Comparison of ENCODE assay signal across 31 mouse cellular contexts in the genomic region with DNA sequence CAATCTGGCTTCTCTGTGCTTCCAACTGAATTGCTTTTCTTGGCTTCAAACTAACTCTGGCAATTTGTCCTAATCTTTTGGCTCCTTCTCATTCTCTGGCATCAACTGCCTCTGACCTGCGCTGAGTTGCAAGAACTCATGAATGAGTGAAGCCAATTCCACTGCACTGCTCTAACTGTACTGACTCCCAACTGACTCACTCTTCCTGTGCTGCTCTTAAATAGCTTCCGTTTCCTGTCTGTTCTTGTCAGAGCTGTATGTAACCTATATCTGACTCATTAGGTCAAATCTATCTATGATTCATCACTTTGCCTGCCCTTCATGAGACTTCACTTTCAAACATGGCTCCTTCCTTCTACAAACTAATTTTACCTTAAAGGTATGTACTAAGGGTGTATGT. TPM values are rescaled to one million over a fixed set of nuclear protein-coding genes. Genes with fewer than 3 reads are reported as not detected.
DNase-seq lines count a peak whose midpoint lies in the region; ATAC-seq and TF ChIP-seq lines count a peak whose summit lies in the region.
"Had no signal": no experiment of that assay in that cellular context is flagged by ENCODE, and none has a peak within 500 bp of the region (broad histone marks: within the 10 kb centered on the region; RNA-seq: fewer than 3 reads in every experiment).

No protein-coding gene starts in this region.

- no peak for TF ChIP-seq EP300 in stomach, postnatal 0 days (optimal IDR thresholded peaks at IDR 0.05)

- no peaks in the 10 kb centered on the region for H3K79me2 ChIP-seq in liver, adult 2 months (ENCODE audit: control insufficient read depth, insufficient read depth, low read length)

- WGBS in liver, adult 2 months, result 63% methylated on average over 2 of the region's 2 CpGs
- 70% methylated on average over 2 of the region's 2 CpGs for WGBS in liver, embryonic 12.5 days (ENCODE audit: insufficient replicate concordance)
- WGBS in stomach, postnatal 0 days, result 71% methylated on average over 2 of the region's 2 CpGs
- WGBS in hindbrain, postnatal 0 days, result 96% methylated on average over 2 of the region's 2 CpGs
- 94% methylated on average over 2 of the region's 2 CpGs for WGBS in hindbrain, embryonic 13.5 days

- peak; percentile 30 for DNase-seq in liver, adult 2 months (ENCODE audit: extremely low read depth, low read depth, low spot score)
- DNase-seq in 416B (ENCODE audit: low read depth), result peak; percentile 77
- peak; percentile 17 for DNase-seq in Muller cell, postnatal 12 days (ENCODE audit: inconsistent ontology term)
- no peak for DNase-seq in stomach, postnatal 0 days (ENCODE audit: low spot score)
- DNase-seq in hindbrain, postnatal 0 days (ENCODE audit: low spot score), result no peak
- no peak for DNase-seq in urinary bladder, postnatal 10 days (ENCODE audit: low spot score)
- DNase-seq: adrenal gland, adult 2 months; adrenal gland, postnatal 14 days; cerebellum, adult 11 months; cerebellum, adult 2 months; cerebellum, adult 9-11 months; cerebellum, postnatal 36 days; embryo, embryonic 11 days; gastrocnemius, postnatal 25 days; heart, adult 18-20 months; heart, postnatal 10 days; heart, postnatal 36 days had no signal

- no peak for TF ChIP-seq CTCF in liver, adult 2 months (IDR thresholded peaks at IDR 0.05; ENCODE audit: low read depth, low read length)
- no peak for TF ChIP-seq CTCF in stomach, postnatal 0 days (IDR thresholded peaks at IDR 0.05; ENCODE audit: low read depth)
- TF ChIP-seq CTCF in hindbrain, postnatal 0 days (IDR thresholded peaks at IDR 0.05; ENCODE audit: low read depth), result no peak

- no peak overlapping the region for H3K9ac ChIP-seq in liver, adult 2 months (ENCODE audit: low read depth, low read length)
- no peak overlapping the region for H3K9ac ChIP-seq in liver, embryonic 12.5 days
- H3K9ac ChIP-seq in stomach, postnatal 0 days (ENCODE audit: low read length), result no peak overlapping the region
- H3K9ac ChIP-seq in hindbrain, postnatal 0 days (replicated peaks; ENCODE audit: low read length), result no peak overlapping the region
- no peak overlapping the region for H3K9ac ChIP-seq in hindbrain, embryonic 13.5 days
- H3K9ac ChIP-seq: embryonic facial prominence, embryonic 13.5 days; forebrain, embryonic 12.5 days; forebrain, embryonic 15.5 days; heart, embryonic 12.5 days; heart, embryonic 15.5 days; hindbrain, embryonic 14.5 days had no signal

- H3K9me3 ChIP-seq in liver, embryonic 12.5 days (replicated peaks), result peaks cover 3% of the 10 kb centered on the region; the same call in 1 of the 2 replicates
- H3K9me3 ChIP-seq in stomach, postnatal 0 days (ENCODE audit: control insufficient read depth, low read length), result no peaks in the 10 kb centered on the region
- peaks cover 10% of the 10 kb centered on the region for H3K9me3 ChIP-seq in hindbrain, postnatal 0 days (ENCODE audit: low read length)
- peaks cover 7% of the 10 kb centered on the region; the same call in 1 of the 2 replicates for H3K9me3 ChIP-seq in hindbrain, embryonic 13.5 days
- H3K9me3 ChIP-seq: forebrain, embryonic 15.5 days; G1E had no signal

- H3K4me1 ChIP-seq in liver, adult 2 months (ENCODE audit: control insufficient read depth, insufficient read depth, low read length), result peaks cover 2% of the 10 kb centered on the region; the same call in 1 of the 2 replicates
- H3K4me1 ChIP-seq in liver, embryonic 12.5 days, result peaks cover 5% of the 10 kb centered on the region; the same call in 1 of the 2 replicates
- no peaks in the 10 kb centered on the region for H3K4me1 ChIP-seq in stomach, postnatal 0 days (replicated peaks; ENCODE audit: control insufficient read depth, insufficient read depth)
- no peaks in the 10 kb centered on the region for H3K4me1 ChIP-seq in hindbrain, postnatal 0 days (ENCODE audit: insufficient read depth, low read length)
- H3K4me1 ChIP-seq in hindbrain, embryonic 13.5 days (replicated peaks), result peaks cover 3% of the 10 kb centered on the region; the same call in 1 of the 2 replicates
- H3K4me1 ChIP-seq: forebrain, embryonic 15.5 days; heart, embryonic 12.5 days; heart, embryonic 15.5 days had no signal

- no peak overlapping the region for H3K27ac ChIP-seq in liver, adult 2 months (replicated peaks; ENCODE audit: insufficient read depth, low read depth, low read length)
- H3K27ac ChIP-seq in liver, embryonic 12.5 days, result no peak overlapping the region
- no peak overlapping the region for H3K27ac ChIP-seq in stomach, postnatal 0 days (replicated peaks)
- no peak overlapping the region for H3K27ac ChIP-seq in hindbrain, postnatal 0 days
- H3K27ac ChIP-seq in hindbrain, embryonic 13.5 days, result no peak overlapping the region
- H3K27ac ChIP-seq: embryonic facial prominence, embryonic 10.5 days; embryonic facial prominence, embryonic 13.5 days; forebrain, embryonic 12.5 days; forebrain, embryonic 15.5 days; heart, embryonic 15.5 days; hindbrain, embryonic 10.5 days; hindbrain, embryonic 14.5 days had no signal

- no peak for ATAC-seq in liver, embryonic 12.5 days
- peak; percentile 89 for ATAC-seq in stomach, postnatal 0 days (ENCODE audit: low FRiP score, low TSS enrichment)
- no peak for ATAC-seq in hindbrain, postnatal 0 days
- no peak for ATAC-seq in hindbrain, embryonic 13.5 days (ENCODE audit: low FRiP score)
- ATAC-seq: forebrain, embryonic 15.5 days; Patski had no signal

- TF ChIP-seq POLR2A in liver, adult 2 months (IDR thresholded peaks at IDR 0.05; ENCODE audit: extremely low read depth, insufficient read depth, low read length), result no peak

- no peak overlapping the region for H3K4me3 ChIP-seq in liver, adult 2 months (ENCODE audit: insufficient read depth, low read depth, low read length)
- no peak overlapping the region for H3K4me3 ChIP-seq in liver, embryonic 12.5 days
- H3K4me3 ChIP-seq in stomach, postnatal 0 days (ENCODE audit: low read depth, low read length), result no peak overlapping the region
- H3K4me3 ChIP-seq in hindbrain, postnatal 0 days (ENCODE audit: low read length), result no peak overlapping the region
- H3K4me3 ChIP-seq in hindbrain, embryonic 13.5 days, result no peak overlapping the region
- H3K4me3 ChIP-seq: embryonic facial prominence, embryonic 10.5 days; embryonic facial prominence, embryonic 13.5 days; erythroblast, embryonic 14.5 days; forebrain, embryonic 12.5 days; forebrain, embryonic 15.5 days; heart, embryonic 12.5 days; heart, embryonic 15.5 days; hindbrain, embryonic 10.5 days had no signal

- H3K36me3 ChIP-seq in liver, adult 2 months (ENCODE audit: control insufficient read depth, insufficient read depth, low read length), result no peaks in the 10 kb centered on the region
- no peaks in the 10 kb centered on the region for H3K36me3 ChIP-seq in liver, embryonic 12.5 days
- no peaks in the 10 kb centered on the region for H3K36me3 ChIP-seq in stomach, postnatal 0 days (ENCODE audit: control insufficient read depth, insufficient read depth, low read length)
- H3K36me3 ChIP-seq in hindbrain, postnatal 0 days (ENCODE audit: insufficient read depth, low read length), result no peaks in the 10 kb centered on the region
- no peaks in the 10 kb centered on the region for H3K36me3 ChIP-seq in hindbrain, embryonic 13.5 days
- H3K36me3 ChIP-seq: embryonic facial prominence, embryonic 10.5 days; embryonic facial prominence, embryonic 13.5 days; forebrain, embryonic 12.5 days; forebrain, embryonic 15.5 days; G1E; heart, embryonic 12.5 days; heart, embryonic 15.5 days; hindbrain, embryonic 10.5 days had no signal

- H3K27me3 ChIP-seq in liver, adult 2 months (ENCODE audit: control insufficient read depth, insufficient read depth, low read length), result no peaks in the 10 kb centered on the region
- H3K27me3 ChIP-seq in liver, embryonic 12.5 days (replicated peaks), result no peaks in the 10 kb centered on the region
- no peaks in the 10 kb centered on the region for H3K27me3 ChIP-seq in stomach, postnatal 0 days (ENCODE audit: control insufficient read depth, insufficient read depth, low read length)
- no peaks in the 10 kb centered on the region for H3K27me3 ChIP-seq in hindbrain, postnatal 0 days (ENCODE audit: insufficient read depth, low read length)
- H3K27me3 ChIP-seq in hindbrain, embryonic 13.5 days, result no peaks in the 10 kb centered on the region
- H3K27me3 ChIP-seq: CH12.LX; embryonic facial prominence, embryonic 13.5 days; forebrain, embryonic 12.5 days; forebrain, embryonic 15.5 days; heart, embryonic 12.5 days; heart, embryonic 15.5 days; Patski had no signal

- H3K4me2 ChIP-seq in liver, embryonic 12.5 days, result no peak overlapping the region
- H3K4me2 ChIP-seq in stomach, postnatal 0 days (replicated peaks; ENCODE audit: low read depth), result no peak overlapping the region
- no peak overlapping the region for H3K4me2 ChIP-seq in hindbrain, postnatal 0 days (ENCODE audit: low read depth, low read length)
- no peak overlapping the region for H3K4me2 ChIP-seq in hindbrain, embryonic 13.5 days
- H3K4me2 ChIP-seq: embryonic facial prominence, embryonic 13.5 days; forebrain, embryonic 12.5 days; forebrain, embryonic 15.5 days; heart, embryonic 12.5 days; heart, embryonic 15.5 days; hindbrain, embryonic 14.5 days had no signal

RNA-seq across cellular contexts. Expression of gene Capza2, which starts 42.1 kb away (rescaled TPM):
- 71.2 and 80.9 TPM in 2 replicates for total RNA-seq in liver, adult 2 months (2014; rRNA removed)
- polyA plus RNA-seq in liver, adult 2 months (2012; rRNA removed), result 7.7 and 9.4 TPM in 2 replicates
- polyA plus RNA-seq in liver, embryonic 12.5 days (2016; fragmentation: Nextera tagmentation; extraction: Ambion mirVana), result 103 TPM in 2 replicates
- polyA plus RNA-seq in stomach, postnatal 0 days (2015; fragmentation: Nextera tagmentation; extraction: Ambion mirVana), result 161 and 167 TPM in 2 replicates
- total RNA-seq in hindbrain, postnatal 0 days (2014; rRNA removed), result 102 and 115 TPM in 2 replicates
- 241 and 256 TPM in 2 replicates for polyA plus RNA-seq in hindbrain, postnatal 0 days (2015; fragmentation: Nextera tagmentation; extraction: Ambion mirVana)
- polyA plus RNA-seq in hindbrain, embryonic 13.5 days (2015; fragmentation: Nextera tagmentation; extraction: Ambion mirVana), result 246 and 256 TPM in 2 replicates

Comparison
In these comparisons a context has a peak if more than half of its experiments do, and no peak if none do; other contexts are left out.
1. RNA of gene Capza2, which starts 42.1 kb away (polyA plus RNA-seq): 246 to 256 TPM in hindbrain, embryonic 13.5 days, 241 to 256 TPM in hindbrain, postnatal 0 days, 161 to 167 TPM in stomach, postnatal 0 days and 103 TPM in liver, embryonic 12.5 days; 7.7 to 9.4 TPM in liver, adult 2 months; every median in the first group is over 10 times any median in the second.
2. DNase-seq: peak in liver, adult 2 months (single experiment), 416B (single experiment) and Muller cell, postnatal 12 days (single experiment); none in stomach, postnatal 0 days (single experiment), hindbrain, postnatal 0 days (single experiment) and urinary bladder, postnatal 10 days (single experiment).